Mouse (Mus musculus) megakaryocyte, embryonic 14.5 days (primary cell): ENCODE measurements around the gene Vars.

Source experiments
- FLI1 ChIP-seq: IDR thresholded peaks from 2 replicates; pipeline ENCODE4 v1.6.1; 2012; ENCODE audit warnings: low read length, inconsistent platforms, mixed read lengths
- GATA1 ChIP-seq: IDR thresholded peaks from 3 replicates; pipeline ENCODE4 v1.6.1; 2012; ENCODE audit warnings: mixed read lengths, low read length, inconsistent platforms, borderline replicate concordance

- no peak for TF ChIP-seq GATA1
- TF ChIP-seq FLI1 = no peak
Observed at GRCm38 (mm10) chr17:35031272-35031671, 30.5 kb downstream of the Vars start.
